Mouse (Mus musculus) cerebral cortex, adult 2 months (tissue): Measurements from ENCODE around the gene Msi2.

Experiments
- WGBS: fragments of 180-500 bp; shearing (Covaris S2); methylation state at CpG from one replicate; pipeline ENCODE4 v1.1.7; 2018; 5-methylcytosine and 5-hydroxymethylcytosine counted together

The Msi2 gene

DNA sequence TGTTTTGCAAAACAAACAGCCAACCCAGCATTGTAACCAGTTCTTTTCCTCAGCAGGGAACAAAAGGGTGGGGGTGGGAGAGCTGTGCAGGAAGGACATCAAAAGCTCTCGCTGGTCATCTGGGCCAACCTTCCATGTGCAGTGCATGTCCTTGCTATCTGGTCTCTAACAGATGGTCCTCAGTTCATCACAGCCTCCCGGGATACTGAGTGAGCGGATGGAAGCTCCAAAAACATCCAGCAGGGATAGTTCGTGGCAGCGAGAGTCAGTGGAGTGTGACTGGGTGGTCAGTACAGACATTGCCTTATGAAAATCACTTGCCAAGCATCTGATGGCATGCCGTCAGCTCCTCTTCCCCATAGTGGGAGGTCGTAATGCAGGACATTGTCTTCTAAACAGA lies 153.5 kb downstream of the Msi2 start:
- WGBS: 74% methylated on average over 7 of the region's 7 CpGs

DNA sequence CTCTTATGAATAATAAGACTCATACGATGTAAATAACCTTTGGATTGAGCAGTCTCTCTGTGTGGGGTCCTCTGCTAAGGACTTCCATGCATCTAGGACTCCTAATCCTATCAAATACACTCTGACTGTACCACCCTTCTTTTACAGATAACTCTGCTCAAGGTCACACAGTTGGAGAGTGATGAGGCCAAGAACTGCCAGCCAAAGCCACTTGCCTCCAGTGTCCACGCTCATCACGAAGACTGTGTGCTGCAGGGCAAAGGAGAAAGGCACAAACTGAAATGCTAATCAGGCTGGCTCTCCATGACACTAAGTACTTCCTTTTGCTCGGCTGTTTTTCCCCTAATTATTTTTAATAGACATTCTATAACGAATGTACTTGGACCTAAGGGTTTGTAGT lies 153.9 kb downstream of the Msi2 start:
- 64% methylated on average over 5 of the region's 5 CpGs for WGBS

DNA sequence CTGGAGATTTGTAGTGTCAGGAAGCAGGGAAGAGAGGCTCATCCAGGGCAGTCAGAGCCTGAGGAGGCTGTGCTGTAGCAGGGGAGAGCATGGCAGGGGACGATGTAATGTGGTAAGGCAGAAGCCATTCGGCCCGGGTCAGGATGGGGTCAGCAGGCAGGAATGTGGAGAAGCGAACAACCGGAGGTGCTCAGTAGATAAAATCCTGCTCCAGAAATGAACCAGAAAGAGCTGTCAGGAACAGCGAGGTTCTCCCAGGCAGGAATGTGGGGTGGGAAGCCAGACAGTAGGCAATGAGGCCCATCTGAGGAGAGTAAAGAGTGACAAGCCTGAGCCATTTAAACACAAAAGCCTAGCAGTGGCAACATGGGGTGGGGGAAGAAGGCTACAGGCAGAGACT lies 157.1 kb downstream of the Msi2 start:
- WGBS: 79% methylated on average over 6 of the region's 6 CpGs

DNA sequence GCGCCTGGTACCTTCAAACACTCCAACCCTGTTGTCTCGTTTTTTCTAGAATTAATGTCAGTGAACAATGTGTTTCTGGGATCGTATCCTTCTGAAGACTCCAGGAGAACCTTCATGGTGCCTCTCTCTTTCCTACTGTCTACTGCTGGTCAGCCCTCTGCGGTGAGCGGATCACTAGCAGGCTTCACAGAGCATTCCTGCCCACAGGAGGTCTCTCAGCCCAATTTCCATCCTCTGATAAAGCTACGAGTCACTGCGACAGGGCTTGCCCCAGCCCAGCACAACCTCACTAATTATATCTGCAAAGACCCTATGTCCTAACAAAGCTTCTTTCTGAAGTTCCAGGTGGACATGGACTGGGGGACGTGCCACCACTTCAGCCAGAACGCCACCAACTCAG lies 157.7 kb downstream of the Msi2 start:
- 88% methylated on average over 9 of the region's 9 CpGs for WGBS

DNA sequence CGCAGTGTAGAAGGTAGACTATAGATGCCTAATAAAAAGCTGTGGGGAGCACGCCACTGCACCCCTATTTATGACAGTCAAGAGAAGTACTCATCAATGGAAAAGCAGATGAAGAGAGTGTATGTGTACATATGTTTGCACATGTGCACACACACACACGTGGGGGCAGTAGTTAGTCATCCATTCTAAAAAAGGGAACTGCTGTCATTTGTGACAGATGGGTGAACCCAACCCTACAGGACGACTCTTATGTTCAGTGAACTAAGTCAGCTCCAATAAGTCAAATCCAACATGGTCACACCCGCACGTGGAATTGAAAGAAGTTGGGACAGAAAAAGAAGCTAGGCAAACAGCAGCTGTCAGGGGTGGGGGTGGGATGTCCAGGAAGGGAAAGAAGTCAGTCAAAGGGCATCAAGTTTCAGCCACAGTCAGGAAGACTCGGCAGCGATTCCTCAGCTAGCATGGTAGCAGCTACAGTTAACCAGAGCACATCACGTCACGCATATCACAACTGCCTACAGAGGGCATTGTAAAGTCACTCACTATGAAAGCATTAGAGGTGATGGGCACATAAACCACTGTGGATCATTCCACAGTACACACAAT lies 158.8 kb downstream of the Msi2 start:
- WGBS: 73% methylated on average over 10 of the region's 10 CpGs

DNA sequence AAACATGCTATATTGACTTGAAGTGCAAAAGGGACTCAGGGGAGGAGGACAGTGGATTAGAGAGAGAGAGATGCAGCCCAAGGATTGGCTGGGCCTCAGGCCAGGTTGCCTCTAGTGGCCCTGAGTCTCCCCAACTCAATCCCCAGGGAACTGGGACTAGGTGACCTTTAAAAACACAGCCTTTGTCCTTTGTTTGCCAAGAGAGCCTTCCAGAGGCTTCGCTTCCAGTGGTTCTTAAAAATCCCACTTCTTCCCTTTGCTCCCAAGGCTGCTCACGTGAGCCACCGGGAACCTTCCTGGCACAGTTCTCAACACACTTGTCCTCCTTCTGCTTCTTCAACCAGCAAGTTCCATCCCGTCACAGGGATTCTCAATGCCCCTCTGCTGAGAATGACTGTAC lies 159.6 kb downstream of the Msi2 start:
- 72% methylated on average over 4 of the region's 4 CpGs for WGBS

DNA sequence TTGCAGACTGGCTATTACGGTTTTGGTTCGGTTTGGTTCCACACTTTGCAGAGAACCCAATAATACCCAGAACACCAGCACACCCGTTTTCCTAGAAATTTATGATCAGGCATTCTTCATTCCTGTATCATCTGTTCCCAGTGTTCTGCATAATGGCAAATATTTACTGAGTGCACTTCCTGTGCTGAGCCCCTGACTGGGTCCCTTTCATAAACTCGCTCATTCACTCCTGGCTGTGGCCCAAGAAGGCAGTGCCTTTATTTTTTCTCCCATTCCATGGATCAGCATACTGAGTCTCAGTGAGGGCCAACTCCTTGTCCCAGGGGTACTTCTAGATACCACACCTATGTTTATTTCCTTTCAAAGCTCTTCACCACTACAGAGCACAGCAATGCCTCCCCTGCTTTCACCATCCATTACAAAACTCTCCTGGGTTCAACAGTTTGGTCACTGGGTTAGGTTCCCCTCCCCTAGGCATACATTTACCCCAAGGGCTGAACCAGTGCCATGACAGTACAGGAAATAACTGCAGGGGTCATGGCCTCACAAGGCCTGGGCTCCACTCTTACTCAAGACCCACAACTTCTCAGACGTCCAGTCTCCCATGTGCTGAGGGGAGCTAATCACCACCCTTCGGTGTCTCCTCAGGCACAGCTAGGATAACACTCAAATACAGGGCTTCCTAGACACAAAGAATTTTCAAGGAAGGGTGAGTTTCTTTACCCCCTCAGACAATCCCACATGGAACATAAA lies 160.3 kb downstream of the Msi2 start:
- WGBS: 66% methylated on average over 6 of the region's 6 CpGs

DNA sequence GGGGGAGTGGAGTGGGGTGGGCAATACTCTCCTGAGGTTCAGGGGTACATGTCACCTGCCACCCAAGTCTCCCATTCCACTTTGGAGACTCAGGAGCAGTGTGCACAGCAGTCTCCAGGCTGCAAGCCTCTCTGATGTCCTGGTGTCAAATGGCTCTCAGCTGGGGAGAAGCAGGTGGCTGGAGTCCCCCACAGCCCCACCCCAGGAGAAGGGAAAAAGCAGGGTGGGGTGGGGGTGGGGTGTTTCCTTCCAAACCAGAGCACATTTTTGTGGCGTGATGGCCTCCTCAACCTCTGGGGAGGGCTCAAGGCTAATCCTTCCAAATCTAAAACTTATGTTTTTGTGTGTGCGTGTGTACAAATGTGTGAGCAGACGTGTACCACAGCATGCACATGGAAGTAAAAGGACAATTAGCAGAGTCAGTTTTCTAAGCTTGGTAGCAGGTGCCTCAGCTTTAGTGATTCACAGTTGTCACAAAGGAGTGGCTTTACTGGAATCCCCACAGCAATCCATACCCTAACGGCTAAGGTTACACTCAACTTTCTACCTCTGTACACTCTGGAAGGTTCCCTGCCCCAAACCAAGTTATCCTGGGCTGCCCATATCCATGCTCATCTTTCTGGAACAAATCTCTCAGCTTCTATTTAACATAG lies 161.1 kb downstream of the Msi2 start:
- WGBS: 78% methylated on average over 4 of the region's 4 CpGs

DNA sequence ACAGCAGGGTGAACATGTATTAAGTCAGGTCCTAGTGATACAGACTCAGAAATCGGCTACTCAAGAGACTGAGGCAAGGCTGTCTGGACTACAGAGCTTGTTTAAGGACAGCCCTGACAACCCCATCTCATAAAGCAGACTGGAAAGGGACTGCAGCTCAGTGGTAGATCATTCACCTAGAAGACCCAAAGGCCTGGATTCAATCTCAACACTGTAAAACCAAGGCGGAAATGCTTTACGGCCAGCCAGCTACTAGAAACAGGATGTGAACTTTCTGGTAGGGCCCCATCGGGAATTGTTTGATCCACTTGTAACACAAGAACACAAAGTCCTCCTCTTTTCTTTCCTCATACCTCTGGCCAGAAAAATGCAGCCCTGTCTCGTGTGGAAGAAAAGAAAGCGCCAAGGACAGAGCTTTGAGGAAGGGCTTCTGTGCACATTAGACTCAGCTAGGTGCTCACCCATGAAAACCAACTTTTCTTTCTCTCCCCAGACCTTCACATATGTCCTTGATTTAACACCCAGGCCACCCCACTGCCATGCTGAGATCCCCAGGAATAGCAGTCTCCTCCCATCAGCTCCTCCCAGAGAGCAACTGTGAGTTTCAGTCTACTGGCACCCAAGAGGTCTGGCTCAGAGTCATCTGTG lies 162.3 kb downstream of the Msi2 start:
- WGBS: 75% methylated on average over 6 of the region's 6 CpGs

DNA sequence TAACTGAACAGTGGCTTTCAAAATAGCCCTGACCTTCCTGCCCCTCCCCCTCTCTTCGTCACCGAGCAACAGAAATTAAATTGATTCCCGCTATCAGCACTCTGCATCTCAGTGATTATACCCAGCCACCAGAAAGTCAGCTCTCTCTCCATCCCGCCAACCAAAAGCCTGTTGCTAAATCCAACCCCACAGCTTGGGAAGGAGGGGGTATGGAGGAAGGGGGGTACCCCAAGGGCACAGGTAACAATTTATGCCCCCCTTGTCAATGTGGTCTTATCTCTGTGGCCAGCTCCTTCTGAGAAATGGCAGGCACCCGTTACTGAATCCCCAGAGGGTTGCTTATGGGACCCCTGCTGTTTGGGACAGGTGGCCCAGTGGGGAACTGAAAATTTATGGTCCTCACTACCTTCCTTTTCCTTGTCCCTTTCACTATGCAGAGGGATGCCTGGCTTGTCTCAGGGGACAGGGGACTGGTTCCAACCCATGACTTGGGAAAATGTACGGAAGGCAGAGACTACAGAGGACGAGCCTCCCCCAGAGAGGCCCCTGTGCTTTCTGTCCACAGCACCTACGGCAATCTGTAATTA lies 163.0 kb downstream of the Msi2 start:
- WGBS: 70% methylated on average over 8 of the region's 8 CpGs

DNA sequence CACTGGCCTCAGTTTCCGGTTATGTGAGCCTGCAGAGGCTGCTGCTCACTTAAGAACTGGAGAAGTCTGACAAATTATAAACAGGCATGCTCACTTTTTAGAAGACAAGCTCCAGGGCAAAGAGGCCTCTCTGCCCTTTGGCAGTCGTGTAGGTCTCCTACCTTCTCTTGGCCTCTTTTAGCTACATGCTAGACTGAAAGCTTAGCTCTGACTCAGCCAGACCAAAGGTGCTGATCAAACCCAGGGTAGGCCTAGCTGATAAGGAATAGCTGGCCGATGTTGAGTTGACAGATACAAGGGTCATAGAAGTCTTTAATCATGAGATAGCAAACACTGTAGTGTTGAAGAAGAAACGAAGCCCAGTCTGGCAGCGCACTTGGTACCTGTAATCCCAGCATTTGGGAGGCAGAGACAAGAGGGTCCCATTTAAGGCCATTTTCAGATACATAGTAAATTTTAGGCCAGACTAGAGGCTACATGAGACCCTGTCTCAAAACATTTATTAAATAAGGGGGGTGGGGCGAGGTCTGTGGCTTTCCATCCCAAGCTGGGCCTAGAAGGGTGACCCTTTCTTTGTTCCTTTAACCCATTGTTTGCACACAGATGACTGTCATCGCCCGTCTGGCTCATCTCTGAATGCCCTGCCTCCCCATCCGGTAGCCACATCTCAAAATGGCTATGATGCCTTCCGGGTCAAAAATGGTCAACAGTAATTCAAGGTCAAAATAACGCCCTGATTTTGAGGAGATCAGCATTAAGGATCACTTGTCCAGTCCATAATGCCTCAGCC lies 164.6 kb downstream of the Msi2 start:
- WGBS: 88% methylated on average over 11 of the region's 11 CpGs

DNA sequence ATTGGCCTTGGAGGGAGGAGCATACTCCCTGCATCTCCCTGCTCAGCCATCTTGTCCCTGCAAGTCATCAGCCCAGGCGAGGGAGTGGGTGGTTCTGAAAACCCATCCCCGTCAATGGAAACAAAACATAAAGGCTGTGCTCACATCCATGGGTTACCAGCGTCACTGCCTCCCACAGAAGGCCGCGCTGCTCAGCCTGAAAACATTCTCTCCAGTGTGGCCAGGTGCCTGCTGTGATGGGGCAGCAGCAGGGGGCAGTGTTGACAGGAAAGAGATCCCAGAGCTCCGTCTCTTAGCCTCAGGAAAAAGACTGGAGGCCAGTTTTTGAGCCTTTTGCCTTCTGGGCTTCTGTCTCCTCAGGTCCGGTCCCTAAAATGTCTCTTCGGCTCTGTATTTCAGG lies 165.3 kb downstream of the Msi2 start:
- 27% methylated on average over 8 of the region's 8 CpGs for WGBS

DNA sequence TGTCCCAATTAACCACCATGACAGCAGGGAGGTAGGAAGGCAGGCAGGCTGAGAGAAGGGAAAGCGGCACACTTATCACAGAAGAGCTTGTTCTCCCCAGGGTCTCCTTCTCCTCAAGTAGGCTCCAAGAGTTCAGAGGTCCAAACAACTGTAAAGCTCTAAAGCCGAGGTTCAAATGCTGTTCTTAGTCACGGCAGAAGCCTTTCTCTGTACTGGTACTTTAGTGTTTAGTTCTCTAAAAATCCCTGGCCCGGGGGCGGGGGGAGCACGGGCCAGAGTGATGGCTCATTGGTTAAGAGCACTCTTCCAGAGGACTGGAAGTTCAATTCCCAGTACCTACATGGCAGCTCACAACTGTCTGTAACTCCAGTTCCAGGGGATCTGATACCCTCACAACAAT lies 165.9 kb downstream of the Msi2 start:
- 80% methylated on average over 6 of the region's 6 CpGs for WGBS

DNA sequence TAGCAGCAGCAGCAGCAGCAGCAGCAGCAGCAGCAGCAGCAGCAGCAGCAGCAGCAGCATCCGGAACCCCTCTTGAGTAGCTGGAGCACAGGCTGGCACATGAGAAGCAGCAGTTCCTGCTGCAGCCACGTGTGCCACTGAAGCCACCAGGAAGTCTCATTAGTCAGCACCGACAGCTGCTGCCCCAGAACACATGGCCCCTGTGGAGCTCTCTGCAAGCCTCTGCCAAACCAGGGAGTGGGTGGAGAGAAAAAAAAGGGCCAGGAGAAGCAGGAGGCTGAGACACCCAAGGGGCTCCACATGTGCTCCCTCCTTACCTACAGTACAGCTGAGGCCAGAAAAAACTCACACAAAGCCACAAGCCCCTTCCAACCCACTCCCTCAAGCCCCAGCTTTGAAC lies 167.3 kb downstream of the Msi2 start:
- WGBS: 9% methylated on average over 3 of the region's 3 CpGs

DNA sequence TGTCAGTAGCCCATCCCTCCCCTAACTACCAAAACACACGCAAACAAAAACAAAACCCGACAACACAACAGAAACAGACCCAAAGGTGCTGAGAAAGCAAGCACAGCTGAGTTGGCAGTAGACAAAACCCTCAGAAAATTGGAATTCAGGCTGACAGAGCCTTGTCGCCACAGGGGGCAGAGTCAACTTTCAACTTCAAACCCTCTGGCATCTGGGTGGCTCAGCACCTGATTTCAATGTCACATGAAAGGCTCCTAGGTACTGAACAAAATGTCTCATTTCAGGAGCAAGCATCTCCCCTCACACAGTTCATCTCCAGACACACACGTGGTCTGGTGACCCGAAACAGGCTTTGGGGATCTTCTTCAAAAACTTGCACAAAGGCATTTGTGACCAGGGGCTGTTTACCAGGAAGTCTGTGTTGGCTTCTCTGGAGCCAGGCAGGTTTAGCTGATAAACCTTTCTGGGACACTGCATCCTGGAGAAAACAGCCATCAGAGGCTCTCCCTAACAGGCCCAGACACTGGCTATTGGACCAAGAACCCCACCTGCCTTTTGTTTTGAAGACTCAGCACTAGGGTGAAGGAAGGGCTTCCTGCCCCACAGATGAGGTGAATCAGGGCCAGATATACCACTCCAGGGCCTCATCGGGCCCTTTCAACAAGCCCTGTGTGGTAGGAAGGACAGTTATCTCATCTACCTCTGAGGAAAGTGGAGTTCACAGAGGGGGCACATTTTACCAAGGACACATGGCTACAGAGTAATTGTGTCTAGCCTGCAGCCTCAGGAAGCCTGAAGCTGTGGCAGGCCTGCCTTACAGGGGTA lies 168.0 kb downstream of the Msi2 start:
- WGBS: 66% methylated on average over 6 of the region's 6 CpGs

DNA sequence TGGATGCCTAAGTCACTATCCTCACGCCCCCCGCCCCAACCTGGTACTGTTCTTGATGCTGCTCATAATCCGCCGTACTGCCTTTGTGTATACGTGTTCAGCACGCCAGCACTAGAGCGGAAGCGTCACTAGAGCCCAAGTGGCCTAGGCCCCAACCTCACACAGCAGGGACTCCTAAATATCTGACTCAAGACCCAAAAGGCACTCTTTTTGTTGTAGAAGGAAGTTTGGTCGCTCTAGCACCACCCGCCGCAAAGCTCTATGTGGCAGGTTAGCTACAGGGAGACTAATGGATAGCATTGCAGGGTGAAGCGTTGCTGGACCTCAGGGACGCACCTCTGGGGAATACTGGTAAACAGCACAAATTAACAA lies 168.8 kb downstream of the Msi2 start:
- 88% methylated on average over 13 of the region's 13 CpGs for WGBS

DNA sequence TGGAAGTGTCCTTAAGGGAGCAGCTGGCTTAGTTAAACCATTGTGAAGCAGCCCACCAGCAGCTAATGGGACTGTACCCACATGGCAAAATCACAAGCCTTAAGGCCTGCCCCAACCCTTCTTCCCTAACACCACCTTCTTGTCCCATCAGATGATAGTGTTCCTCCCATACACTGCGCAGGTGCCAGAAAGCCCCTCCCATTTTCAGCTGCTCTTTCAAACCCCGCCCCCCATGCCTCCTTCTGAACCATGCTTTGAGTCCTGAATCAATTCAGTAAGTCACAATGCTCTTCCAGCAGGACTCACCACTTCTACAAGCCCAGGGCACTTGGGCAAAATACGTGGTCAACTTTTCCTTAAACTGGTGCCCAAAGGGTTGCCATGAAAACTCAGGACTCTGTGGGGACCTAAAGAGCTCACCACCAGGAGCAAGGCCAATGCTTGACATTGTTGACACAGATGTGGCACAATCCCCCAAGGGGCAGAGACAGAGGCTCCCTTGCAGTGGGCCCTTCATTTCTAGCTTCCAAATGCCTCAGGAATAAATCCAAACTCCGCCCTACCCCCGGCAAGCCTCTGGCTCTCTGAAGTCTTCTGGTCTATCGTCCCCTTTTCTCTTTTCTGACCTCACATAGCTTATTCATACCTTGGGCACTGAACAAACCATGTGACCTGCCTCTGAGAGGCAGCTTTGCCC lies 169.3 kb downstream of the Msi2 start:
- 79% methylated on average over 6 of the region's 6 CpGs for WGBS

DNA sequence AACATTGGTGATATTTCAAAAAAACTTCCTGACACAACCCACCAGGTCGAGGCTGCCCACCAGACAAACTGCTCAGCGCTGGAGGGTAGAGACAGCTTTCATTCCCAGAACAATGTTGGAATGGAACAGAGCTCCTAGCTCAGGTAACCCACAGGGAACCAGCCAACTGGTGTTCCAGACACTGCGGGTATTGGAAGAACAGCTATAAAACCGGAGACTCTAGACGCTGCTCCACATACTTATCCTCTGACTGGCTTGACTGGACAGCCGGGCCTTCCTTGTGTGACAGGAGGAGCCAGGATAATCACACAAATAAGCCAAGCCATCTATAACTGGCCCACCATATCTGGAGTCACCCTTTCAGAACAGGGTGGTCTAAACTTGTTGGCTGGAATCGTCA lies 169.9 kb downstream of the Msi2 start:
- WGBS: 86% methylated on average over 7 of the region's 7 CpGs

DNA sequence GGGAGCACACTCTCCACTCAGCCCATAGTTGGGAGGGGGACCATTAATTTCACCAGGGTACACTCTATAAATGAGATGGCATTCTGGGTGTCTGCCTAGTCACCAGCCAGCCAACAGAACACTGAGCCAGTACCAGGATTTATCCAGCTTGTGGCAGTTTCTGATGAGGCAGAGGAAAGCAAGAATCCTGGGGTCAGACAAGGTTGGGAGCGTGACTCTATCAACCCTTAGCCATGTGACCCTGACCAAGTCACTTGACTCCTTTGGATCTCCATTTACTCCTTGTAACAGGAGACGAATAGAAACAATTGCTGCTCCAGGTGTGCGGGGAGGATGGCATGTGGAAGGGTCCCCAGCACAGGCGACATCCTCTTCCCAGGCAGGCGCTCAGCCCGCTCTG lies 174.5 kb downstream of the Msi2 start:
- 88% methylated on average over 6 of the region's 6 CpGs for WGBS

DNA sequence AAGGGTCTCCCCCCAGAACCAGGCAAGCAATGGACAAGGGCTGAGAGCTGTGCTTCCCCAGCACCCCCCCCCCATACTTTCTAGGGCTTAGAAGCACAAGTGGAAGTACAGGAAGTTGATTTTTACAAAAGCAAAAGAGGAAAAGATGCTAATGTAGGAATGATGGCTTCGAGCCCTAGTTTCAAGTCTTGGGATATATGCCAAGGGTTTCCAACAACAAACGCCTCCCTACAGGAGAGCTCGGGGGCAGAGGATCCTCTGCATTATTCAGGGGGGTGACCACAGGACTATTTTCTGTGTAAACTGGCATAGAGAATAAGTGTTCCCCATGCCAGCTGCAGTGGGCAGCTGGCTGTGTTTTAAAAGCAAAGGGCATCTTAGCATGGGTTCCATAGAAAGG lies 175.5 kb downstream of the Msi2 start:
- 21% methylated on average over 3 of the region's 3 CpGs for WGBS
